Mouse (Mus musculus) erythroblast, embryonic 14.5 days (primary cell): Measurements from ENCODE around the gene Hmcn2. TPM values are rescaled to one million over a fixed set of nuclear protein-coding genes. Genes with fewer than 3 reads are reported as not detected.

Source experiments
- H3K27me3 ChIP-seq: 2 replicates; pipeline ENCODE4 v1.6.1; 2012; ENCODE audit warnings: inconsistent platforms; ENCODE audit not compliant: control insufficient read depth
- H3K36me3 ChIP-seq: 2 replicates; pipeline ENCODE4 v1.6.1; 2012; ENCODE audit warnings: mild to moderate bottlenecking, inconsistent platforms; ENCODE audit not compliant: control insufficient read depth
- H3K4me1 ChIP-seq: 2 replicates; pipeline ENCODE4 v1.6.1; 2012; ENCODE audit warnings: inconsistent platforms; ENCODE audit not compliant: control insufficient read depth
- H3K4me3 ChIP-seq: replicated peaks from 2 replicates; pipeline ENCODE3; 2012; ENCODE audit warnings: moderate library complexity, mild to moderate bottlenecking, inconsistent platforms
- H3K9me3 ChIP-seq: 2 replicates; pipeline ENCODE4 v1.6.1; 2012; ENCODE audit warnings: low read length, inconsistent platforms, mixed read lengths; ENCODE audit not compliant: control insufficient read depth
- GATA1 ChIP-seq: IDR thresholded peaks from 2 replicates; pipeline ENCODE4 v1.6.1; 2012; ENCODE audit warnings: low read length, inconsistent platforms, mixed read lengths
- TAL1 ChIP-seq: IDR thresholded peaks from 3 replicates; pipeline ENCODE4 v1.6.1; 2012; ENCODE audit warnings: low read length, inconsistent platforms, mixed read lengths
- polyA plus RNA-seq: library from polyadenylated mRNA; stranded (reverse); fragments of >175 nt; gene quantifications from 2 replicates; pipeline ENCODE4 v1.2.3, GENCODE M21; 2012

Hmcn2 gene
- not detected in 2 replicates for polyA plus RNA-seq

DNA sequence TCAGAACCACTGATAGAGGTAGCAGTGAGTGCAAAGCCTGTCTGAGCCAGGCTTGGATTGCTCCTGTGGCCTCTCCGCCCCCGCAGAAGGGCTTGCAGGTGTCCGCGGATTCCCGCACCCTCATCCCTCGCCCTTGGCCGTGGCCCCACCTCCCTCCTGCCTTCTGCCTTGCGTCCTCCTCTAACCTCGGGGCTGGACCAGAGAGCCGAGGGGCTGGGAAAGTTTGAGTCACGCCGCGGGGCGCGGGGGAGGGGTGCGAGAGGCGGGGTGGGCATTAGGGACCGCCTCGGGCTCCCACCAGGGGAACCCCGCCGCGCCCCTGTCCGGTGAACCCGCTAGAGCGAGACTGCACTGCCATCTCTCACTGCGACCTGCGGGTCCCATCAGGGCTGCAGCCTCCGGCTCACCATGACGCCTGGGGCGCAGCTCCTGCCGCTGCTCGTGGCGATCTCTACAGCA, at the start of gene Hmcn2:
TSS of gene Hmcn2 (plus strand) at position 409 of the 459 bp plus-strand sequence.
- no peaks in the 10 kb centered on the region for H3K9me3 ChIP-seq
- H3K36me3 ChIP-seq = no peaks in the 10 kb centered on the region
- H3K4me1 ChIP-seq = no peaks in the 10 kb centered on the region
- no peak within 1 kb of the TSS for H3K4me3 ChIP-seq
- peaks cover 46% of the 10 kb centered on the region for H3K27me3 ChIP-seq
- no peak for TF ChIP-seq GATA1
- no peak for TF ChIP-seq TAL1

DNA sequence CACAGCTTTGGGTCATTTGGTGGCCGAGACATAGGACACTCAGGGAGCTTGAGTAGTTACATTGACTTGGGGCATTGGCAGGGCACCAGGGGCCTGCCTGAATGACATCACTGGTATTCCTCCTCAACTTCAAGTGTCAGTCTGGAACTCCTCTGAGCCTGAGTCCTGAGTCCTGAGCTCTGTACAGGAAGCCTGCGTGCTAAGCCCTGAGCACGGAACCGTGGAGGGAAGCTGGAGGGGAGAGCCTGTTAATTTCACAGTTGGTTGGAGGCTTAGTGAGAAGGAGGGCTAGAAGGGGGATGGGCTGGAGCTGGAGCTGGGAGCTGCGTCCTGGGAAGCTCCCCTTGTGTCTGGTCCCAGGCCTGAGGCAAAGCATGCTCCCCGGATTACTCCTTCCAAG, 46.8 kb upstream of the Hmcn2 start:
- Histone ChIP-seq H3K9me3 (no peaks in the 10 kb centered on the region), H3K27me3 (no peaks in the 10 kb centered on the region), H3K36me3 (no peaks in the 10 kb centered on the region), H3K4me1 (no peaks in the 10 kb centered on the region), H3K4me3 (no peak overlapping the region)
- TF ChIP-seq GATA1 (no peak), TAL1 (no peak)

DNA sequence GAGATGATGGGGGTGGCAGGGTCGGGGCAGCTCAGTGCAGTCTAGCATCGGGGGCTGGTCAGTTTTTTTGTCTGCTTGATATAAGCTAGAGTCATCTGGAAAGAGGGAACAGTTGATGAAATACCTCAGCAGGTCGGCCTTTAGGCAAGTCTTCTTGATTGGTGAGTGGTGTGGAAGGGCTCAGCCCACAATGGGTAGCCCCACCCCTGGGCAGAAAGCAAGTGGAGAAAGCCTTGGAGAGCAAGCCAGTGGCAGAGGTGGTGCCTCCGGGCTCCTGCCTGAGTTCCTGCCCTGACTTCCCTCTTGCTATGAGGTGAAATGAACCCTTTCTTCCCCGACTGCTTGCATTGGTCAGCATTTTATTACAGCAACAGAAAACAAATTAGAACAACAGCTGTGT, 45.6 kb upstream of the Hmcn2 start:
- Histone ChIP-seq H3K4me3 (no peak overlapping the region), H3K36me3 (no peaks in the 10 kb centered on the region), H3K27me3 (no peaks in the 10 kb centered on the region), H3K9me3 (no peaks in the 10 kb centered on the region), H3K4me1 (no peaks in the 10 kb centered on the region)
- TF ChIP-seq TAL1 (no peak), GATA1 (no peak)

DNA sequence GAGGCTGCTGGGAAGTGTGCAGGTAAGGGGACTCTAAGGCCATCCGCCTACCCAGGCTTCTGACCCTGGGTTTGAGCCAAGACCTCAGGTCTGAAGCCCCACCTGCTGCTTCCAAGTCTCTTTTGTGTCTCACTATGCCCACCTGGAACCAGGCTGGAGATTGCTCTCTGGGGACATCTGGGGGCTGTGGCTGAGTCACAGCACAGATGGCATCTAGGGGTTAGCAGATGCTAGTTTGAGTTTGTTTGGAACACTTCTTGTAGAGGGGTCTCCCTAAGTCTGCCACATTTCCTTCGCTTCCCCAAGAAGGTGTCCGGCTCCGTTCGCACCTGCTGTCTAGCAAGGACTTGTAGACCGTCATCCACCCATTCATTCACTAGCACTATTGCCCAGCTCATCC, 45.0 kb upstream of the Hmcn2 start:
- no peaks in the 10 kb centered on the region for H3K36me3 ChIP-seq
- no peaks in the 10 kb centered on the region for H3K4me1 ChIP-seq
- H3K4me3 ChIP-seq = no peak overlapping the region
- no peaks in the 10 kb centered on the region for H3K27me3 ChIP-seq
- H3K9me3 ChIP-seq = no peaks in the 10 kb centered on the region
- TF ChIP-seq GATA1 = no peak
- no peak for TF ChIP-seq TAL1

DNA sequence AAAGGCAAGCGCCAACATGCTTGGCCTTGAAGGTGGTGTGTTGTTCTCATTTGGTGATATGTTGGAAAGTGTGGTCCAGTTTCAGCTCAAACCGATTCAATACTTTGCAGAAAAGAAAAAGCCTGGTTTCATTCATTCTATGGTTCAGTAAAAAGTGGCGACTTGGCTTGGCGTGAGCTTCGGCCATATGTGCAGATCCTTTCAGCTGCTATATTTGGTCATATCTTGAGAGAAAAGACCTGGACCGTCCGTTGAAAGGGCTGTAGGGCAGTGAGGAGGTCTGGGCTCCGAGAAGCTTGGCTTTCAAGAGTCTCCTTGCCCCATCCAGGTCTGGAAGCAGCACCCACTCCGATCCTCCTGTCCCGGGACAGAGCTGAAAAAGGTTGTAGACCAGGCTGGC, 44.4 kb upstream of the Hmcn2 start:
- TF ChIP-seq TAL1 (no peak), GATA1 (no peak)
- H3K9me3 ChIP-seq = no peaks in the 10 kb centered on the region
- no peak overlapping the region for H3K4me3 ChIP-seq
- no peaks in the 10 kb centered on the region for H3K36me3 ChIP-seq
- no peaks in the 10 kb centered on the region for H3K4me1 ChIP-seq
- no peaks in the 10 kb centered on the region for H3K27me3 ChIP-seq

DNA sequence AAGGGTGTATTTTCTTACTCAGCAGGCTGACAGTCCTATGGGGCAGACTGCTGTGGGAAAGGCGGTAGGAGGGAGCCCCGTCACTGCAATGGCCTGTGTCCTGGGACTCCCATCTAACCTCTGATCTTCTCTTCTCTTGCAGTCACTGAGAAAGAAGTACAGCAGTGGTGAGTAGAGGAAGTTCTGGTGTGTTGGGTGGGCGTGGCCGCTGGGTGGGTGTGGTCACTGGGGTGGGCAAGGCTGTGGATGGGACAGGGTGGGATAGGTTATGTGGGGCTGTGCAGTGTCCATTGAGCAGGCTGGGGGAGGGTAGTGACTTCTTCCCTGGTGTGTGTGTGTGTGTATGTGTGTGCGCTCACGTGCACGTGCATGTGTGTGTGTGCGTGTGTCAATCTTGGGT, 43.7 kb upstream of the Hmcn2 start:
- Histone ChIP-seq H3K9me3 (no peaks in the 10 kb centered on the region), H3K36me3 (no peaks in the 10 kb centered on the region), H3K27me3 (no peaks in the 10 kb centered on the region), H3K4me1 (no peaks in the 10 kb centered on the region), H3K4me3 (no peak overlapping the region)
- no peak for TF ChIP-seq GATA1

DNA sequence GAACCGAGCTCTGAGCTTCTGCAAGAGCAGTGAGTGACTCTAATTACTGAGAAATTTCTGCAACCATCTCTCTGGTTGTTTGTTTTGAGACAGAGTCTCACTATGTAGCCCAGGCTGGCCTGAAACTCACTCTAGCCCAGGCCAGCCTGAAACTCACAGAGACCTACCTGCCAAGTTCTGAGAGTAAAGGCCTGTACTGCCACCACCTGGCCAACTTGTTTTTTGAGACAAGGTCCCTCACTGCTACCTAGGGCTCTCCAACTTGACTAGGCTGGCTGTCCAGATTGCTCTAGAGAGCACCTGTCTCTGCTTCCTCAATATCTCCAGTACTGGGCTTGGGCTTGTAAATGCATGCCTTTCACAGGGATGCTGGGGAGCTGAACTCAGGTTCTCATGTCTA, 43.1 kb upstream of the Hmcn2 start:
- no peaks in the 10 kb centered on the region for H3K4me1 ChIP-seq
- TF ChIP-seq GATA1 = no peak
- TF ChIP-seq TAL1 = no peak
- H3K36me3 ChIP-seq = no peaks in the 10 kb centered on the region
- no peaks in the 10 kb centered on the region for H3K27me3 ChIP-seq
- H3K4me3 ChIP-seq = no peak overlapping the region
- no peaks in the 10 kb centered on the region for H3K9me3 ChIP-seq

DNA sequence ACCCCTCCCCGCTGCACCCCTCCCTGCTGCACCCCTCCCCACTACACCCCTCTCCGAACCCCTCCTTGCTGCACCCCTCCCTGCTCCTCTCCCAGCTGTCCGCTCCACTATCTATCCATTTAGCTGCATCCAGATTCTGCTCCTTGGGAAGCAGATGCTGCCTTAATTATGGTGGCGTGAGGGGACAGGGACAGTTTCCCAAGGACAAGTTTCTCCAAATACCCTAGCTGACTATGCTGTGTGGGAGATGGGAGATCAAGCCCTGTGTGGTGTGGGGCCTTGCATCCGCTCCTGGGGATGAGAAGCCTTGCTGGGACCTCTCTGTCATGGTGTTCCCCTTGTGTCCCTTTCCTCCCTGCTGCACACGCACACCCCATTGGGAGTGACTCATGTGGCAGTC, 39.2 kb upstream of the Hmcn2 start:
- Histone ChIP-seq H3K4me3 (no peak overlapping the region), H3K36me3 (no peaks in the 10 kb centered on the region), H3K27me3 (no peaks in the 10 kb centered on the region), H3K9me3 (no peaks in the 10 kb centered on the region), H3K4me1 (no peaks in the 10 kb centered on the region)
- TF ChIP-seq TAL1 (no peak), GATA1 (no peak)

DNA sequence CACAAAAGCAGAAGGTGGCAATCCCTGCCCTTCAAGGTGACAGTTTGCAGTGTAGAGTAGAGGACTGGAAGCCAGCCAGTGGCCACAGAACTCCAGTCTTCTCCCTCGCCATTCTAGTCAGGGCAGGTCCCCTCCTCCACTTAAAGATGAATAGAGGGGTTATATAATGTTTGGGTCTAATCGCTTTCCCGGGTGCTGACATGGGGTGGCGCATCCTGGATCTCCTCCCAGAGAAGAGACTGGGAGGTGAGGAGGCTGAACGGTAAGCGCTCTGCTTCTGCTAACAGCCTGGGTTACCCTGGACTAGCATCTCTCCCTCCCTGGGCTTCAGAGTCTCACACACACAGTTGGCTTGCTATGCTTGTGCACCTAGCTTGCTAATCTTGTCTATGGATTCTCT, 36.4 kb upstream of the Hmcn2 start:
- no peaks in the 10 kb centered on the region for H3K9me3 ChIP-seq
- H3K4me3 ChIP-seq = no peak overlapping the region
- H3K36me3 ChIP-seq = no peaks in the 10 kb centered on the region
- TF ChIP-seq GATA1 (no peak), TAL1 (no peak)
- H3K27me3 ChIP-seq = no peaks in the 10 kb centered on the region
- H3K4me1 ChIP-seq = no peaks in the 10 kb centered on the region

DNA sequence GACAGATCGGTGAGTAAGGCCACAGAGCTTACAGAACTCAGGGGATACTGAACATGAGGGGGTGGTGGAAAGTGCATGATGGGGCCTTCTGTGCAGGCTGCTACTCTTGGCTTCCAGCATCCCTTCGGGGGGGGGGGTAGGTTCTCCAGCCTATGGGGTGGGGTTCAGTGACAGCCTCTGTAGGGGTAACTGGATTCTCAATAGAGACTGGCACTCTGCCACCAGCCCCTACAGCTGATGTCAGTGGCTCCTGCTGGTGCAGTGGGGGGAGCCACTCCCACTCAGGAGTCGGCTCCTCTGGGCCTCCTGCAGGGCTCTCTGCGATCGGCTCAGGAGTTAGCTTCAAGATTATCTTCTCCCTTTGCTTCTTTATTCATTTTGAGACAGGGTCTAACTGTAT, 35.7 kb upstream of the Hmcn2 start:
- no peaks in the 10 kb centered on the region for H3K27me3 ChIP-seq
- no peak for TF ChIP-seq GATA1
- no peak for TF ChIP-seq TAL1
- no peaks in the 10 kb centered on the region for H3K36me3 ChIP-seq
- H3K9me3 ChIP-seq = no peaks in the 10 kb centered on the region
- H3K4me3 ChIP-seq = no peak overlapping the region
- no peaks in the 10 kb centered on the region for H3K4me1 ChIP-seq
